Mouse (Mus musculus) testis, postnatal 14 days (tissue): ENCODE data around the gene Gm42372.
A peak's percentile ranks its signal among the peaks of the same experiment; 100 is the strongest.
"Not testable (repeated sequence)": the region's sequence is repeated elsewhere in the genome, so short reads cannot be mapped to it uniquely, and the experiment has no call there.

ENCODE experiments used
- DNase-seq: peaks from one replicate; pipeline ENCODE4 v3.0.0; 2021; ENCODE audit warnings: low spot score

The Gm42372 gene

DNA sequence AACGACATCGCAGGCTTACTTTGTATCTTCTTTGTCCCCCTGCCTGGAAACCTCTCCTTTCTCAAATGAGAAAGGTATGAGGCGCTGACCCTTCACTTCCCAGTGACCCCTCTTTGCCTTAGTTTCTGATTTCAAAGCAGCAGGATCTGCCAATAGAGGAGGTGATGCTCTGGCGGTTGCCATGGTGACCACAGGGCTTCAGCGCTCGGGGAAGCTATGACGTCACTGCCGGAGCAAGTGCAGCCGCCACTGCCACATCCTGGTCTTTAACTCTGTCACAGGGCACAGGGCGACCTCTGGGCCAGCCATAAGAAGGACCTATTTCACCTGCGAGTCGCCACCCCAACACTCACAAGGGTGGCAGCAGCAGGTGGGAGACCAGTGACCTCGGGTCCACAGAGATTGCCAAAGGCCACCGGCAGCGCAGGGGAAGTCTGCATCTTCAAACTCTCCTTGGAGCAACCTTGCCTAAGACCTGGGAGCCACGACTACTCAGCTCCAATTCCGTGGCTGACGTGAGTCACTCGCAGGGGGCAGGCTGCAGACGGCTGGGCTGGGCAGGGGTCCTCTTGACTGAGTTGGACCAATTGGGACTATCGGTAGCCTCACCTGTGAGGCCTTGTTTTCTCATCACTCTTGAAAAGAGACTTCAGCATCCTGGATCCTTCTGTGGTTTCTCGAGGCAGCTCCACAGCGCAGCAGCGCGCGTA is at the start of gene Gm42372:
TSS of gene Gm42372 (plus strand) at position 228 of the 710 bp plus-strand sequence.
- DNase-seq, result no peak

- DNase-seq, result peak; percentile 68
Observed at GRCm38 (mm10) chr7:16937312-16937711, 45.6 kb upstream of the Gm42372 start.

DNA sequence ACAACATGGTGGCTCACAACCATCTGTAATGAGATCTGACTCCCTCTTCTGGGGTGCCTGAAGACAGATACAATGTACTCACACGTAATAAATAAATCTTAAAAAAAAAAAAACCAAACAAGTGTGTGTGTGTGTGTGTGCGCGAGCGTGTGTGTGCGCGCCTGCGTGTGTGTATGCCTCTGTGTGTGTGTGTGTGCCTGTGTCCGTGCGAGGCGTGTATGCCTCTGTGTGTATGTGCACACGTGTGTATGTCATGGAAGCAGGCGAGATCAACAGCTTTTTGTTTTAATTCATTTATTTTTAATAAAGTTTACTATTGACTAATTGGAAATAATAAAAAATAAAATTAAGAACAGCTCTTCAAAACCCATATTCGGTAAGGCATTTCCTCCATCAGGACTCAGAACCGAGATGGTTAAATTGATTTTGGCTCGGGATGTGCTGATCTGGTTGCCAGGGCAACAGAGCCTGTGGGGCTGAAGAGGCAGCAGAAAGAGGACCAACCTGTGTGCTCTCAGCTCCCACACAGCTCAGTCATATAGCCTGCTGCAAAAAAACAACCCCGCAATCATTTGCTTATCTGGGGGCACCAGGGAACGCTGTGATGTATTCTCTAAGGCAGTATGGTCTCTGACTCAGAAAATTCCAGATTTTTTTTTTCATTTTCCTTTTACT is 44.6 kb upstream of the Gm42372 start:
- DNase-seq, result no peak

DNA sequence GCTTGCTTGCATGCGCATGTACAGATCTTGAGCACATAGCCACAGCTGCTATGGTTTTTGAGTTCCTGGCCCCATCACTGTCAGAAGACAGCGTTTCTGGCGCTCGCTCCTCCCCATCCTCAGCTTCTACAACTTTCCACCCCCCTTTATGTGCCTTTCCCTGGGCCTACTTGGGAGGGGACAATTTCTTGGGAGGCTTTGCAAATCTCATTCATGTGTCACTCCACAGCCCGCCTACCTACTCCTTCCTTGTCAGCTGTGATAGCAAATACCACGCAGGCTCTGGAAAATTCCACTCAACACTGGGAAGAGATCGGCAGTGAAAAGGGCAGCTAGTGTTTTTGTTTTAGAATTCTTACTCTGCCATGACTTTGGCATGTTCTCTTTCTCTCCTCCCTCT is 42.6 kb upstream of the Gm42372 start:
- no peak for DNase-seq

DNA sequence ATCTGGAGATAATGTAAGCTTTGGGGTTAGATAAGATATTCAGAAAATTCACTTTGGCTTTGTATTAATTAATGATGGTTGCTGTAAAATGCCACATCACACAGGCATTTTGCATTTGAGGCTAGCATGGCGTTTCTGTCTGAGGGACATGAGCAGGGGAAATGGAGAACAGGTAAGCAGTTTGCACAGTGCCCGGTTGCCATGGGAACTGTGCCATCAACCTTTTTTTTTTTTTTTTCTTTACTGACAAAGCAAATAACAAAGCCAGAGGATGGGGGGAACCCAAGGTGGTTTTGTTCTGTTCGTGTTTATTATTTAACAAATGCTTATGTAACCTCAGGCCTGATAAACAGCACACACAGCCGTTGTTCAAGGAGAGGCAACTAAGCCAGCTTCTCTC is 40.0 kb upstream of the Gm42372 start:
- no peak for DNase-seq

- DNase-seq, result peak; percentile 86
Observed at GRCm38 (mm10) chr7:16944061-16944807, 38.7 kb upstream of the Gm42372 start, which contains the start of gene Pnmal2. Pnmal2 (plus strand) TSS chr7:16944682.

DNA sequence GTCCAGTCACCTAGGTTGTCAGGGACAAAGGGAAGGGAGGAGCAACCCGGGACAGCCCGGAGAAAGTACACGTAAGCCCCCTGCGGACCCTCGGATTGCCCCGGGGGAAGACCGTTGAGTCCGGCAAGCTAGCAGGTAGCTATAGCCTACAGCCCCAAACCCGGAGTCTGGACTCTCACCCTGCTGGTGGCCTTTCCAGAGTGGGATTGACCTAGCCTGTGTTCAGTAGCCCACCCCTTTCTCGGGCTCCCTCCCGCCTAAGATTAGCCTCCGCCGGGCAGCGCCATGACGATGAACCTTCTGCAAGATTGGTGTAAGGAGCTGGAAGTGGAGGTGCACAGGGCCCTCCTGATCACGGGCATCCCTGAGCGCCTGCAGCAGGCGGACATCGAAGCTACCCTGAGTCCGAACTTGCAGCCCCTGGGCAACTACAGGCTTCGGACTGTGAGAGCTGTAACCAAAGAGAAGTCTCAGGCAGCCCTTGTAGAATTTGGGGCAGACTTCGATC is 38.0 kb upstream of the Gm42372 start:
- DNase-seq, result no peak

- DNase-seq, result no peak
Observed at GRCm38 (mm10) chr7:16945419-16945818, 37.5 kb upstream of the Gm42372 start.

- DNase-seq, result no peak
Observed at GRCm38 (mm10) chr7:16946441-16947348, 36.2 kb upstream of the Gm42372 start.

- DNase-seq, result no peak
Observed at GRCm38 (mm10) chr7:16947349-16947895, 35.5 kb upstream of the Gm42372 start.

DNA sequence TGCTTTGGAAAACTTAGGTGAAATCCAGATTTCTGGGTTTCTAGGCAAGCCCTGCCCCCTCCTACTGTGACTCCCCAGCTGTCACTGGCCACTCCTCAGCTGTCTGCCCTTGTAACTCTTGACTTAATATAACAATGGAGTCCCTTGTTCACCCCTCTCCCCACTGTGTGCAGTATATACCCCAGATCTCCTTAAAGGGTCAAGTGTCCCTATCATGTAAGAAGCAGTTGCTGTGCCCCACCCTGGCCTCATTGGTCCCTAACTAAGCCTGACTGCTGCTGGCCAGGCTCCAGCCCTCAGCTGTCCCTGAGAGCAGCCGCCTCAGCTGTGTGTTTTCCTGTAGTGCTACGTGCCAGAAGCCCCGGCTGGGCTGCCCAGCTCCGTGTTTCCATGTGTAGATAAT is 34.9 kb upstream of the Gm42372 start:
- no peak for DNase-seq

GRCm38 (mm10) chr7:16948923-16949458 is 33.9 kb upstream of the Gm42372 start:
- DNase-seq, result no peak

DNA sequence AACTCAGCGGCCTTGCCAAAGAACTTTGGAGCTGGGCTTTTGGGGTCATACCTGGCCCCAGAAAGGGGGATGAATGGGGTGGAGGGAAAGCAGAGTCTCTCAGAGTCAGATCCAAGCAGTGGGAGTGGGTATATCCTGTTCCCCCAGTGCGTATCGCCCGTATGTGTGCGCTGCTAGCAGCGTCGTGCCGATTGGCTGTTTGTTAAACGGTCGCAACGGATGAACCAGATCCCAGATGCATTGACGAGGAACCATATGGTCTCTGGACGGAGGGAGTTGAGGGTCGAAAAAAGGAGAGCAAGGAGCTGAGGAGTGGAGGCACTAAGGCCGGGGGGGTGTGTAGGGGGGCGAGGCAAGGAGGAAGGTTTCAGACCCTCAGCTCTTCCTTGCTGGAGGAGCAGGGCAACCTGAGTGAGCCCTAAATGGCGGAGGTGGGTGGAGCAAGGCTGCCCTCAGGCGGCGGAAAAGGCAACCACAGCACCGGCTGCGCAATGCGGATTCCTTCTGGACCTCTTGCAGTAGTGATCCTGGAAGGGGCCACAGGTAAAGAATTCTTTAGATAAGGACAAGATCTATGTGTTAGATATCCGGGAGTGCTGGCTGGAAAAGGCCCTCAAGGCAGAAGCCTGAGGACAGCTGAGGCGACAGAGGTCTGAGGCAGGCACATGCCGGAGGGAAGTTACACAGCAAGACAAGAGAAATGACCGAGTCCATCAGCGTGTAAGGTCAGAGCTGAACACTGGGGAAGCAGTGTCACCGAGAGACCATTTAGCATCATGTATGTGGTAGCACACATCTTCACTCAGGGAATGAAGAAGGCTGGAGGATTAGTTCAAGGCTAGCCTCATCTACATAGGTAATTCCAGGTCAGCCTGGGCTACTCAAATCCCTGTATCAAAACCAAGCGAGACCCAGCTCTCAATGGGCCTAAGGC is 32.7 kb upstream of the Gm42372 start:
- DNase-seq, result no peak

GRCm38 (mm10) chr7:16950861-16951635 is 31.8 kb upstream of the Gm42372 start:
- peak; percentile 51 for DNase-seq

GRCm38 (mm10) chr7:16953776-16954175 is 29.1 kb upstream of the Gm42372 start:
- not testable (repeated sequence) for DNase-seq

DNA sequence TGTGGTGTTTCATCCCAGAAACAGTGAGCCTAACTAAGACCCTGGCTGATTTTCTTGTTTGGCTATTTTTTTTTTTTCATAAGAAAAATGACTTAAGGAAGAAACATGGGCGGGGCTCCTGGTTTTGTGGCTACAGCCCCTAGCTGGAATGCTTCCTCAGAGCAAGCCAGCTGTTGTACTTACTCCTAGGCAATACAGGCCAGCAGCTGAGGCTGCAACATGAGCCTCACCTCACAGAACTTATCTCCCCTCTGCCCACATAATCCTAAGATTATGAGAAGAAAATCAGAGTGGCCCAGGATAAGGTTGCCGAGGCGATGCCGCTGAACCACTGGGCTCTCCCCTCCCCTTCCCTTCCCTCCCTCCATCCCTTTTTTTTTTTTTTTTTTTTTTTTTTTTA is 27.2 kb upstream of the Gm42372 start:
- DNase-seq, result no peak

DNA sequence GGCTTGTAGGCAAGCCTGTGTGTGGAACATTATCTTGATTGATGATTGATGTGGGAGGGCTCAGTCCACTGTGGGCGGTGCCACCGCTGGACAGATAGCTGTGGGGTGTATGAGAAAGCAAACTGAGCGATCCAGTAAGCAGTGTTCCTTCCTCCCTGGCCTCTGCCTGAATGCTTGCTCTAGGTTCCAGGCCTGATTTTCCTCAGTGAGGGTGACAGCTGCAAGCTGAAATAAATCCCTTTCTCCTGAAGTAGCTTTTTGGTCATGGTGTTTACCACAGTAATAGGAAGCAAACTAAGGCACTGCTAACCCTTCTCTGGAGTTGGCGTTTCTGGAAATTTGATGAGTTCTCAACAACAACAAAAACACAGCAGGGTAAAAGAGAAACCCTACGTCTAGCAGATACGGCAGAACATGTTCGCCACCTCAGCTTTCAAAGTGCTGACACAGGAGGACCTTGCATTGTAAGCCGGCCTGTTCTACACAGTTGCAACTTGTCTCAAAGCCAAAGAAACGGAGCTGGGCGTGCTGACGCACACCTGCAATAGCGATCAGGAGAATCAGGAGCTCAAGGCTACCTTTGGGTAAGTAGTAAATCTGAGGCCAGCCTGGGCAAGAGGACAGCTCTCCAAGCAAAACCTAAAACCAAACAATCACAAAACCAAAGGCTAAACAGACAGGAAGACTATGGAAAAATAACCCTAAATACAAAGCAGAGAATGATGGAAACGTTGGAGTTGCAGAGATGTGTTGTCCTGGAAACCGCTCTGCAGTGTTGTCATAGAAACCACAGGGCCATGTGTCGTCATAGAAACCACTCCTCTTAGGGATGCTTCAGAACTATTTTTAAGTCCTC is 26.2 kb upstream of the Gm42372 start:
- DNase-seq, result no peak

DNA sequence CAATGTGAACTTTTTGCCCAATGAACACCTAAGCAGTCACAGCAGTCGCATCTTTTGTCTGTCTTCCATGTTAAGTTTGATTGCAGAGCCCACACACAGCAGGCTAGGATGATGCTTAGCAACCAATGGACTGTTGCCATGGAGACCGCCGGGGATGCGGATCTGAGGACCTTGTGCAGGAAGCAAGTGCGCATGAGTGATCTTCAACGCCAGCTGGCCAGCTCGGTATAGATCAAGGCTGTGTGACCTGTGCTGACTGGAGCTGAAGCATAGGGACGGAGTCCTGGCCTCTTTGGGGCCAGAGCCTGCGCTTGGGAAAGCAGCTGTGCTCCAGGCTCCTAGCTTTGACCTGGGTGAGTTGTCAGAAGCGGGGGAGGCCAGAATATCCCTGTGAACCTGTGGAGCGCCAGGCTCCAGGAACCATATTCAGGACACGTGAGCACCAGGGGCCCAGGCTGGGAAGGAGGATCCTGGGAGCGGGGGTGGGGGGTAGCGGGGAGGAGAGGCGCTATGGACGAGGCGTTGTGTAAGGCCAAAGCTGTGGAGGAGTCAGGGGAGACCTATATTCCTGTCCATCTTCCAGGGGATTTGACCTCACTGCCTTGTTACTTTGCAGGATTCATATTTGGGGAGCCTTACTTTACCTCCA is 23.2 kb upstream of the Gm42372 start, which contains the start of gene Pnmal1:
TSS of gene Pnmal1 (plus strand) at position 141 of the 649 bp plus-strand sequence.
- peak; percentile 68 for DNase-seq
